Mouse (Mus musculus) spleen, adult 18-20 months (tissue): ENCODE data around the gene Olfr1222.
"Not testable (repeated sequence)": the region's sequence is repeated elsewhere in the genome, so short reads cannot be mapped to it uniquely, and the experiment has no call there.

Experiments
- DNase-seq, 2 experiments: peaks; one replicate each; pipeline ENCODE4 v3.0.0; 2022; ENCODE audit warnings: mixed read lengths in 2 of 2

The Olfr1222 gene

DNA sequence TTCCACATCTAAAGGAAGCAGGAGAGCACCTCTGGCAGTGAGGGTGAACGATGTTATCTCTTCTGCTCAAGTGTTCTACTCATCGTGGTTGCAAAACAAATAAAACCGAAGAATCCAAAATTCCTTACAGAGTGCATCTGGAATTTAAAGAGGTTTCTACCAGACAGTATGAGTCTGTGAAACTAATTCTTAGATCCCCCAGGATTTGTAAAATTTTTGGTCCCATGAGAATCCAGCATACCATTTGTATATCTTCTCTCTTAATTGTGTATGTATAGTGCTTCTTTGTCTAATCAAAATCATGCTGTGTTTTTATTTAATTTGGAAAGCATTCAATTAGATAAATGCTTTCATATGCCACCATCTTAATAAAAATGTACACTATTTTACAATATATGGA is at the start of gene Olfr1222:
Olfr1222 (minus strand) TSS at position 101 of the 400 bp plus-strand sequence.
- DNase-seq, result no peak

GRCm38 (mm10) chr2:89174569-89174968 is 41.7 kb upstream of the Olfr1222 start, which contains the start of gene Olfr1225:
Gene Olfr1225, minus strand, starts transcription at chr2:89174669.
- DNase-seq, result no peak

- DNase-seq, result not testable (repeated sequence)
These were observed 31.9 kb upstream of the Olfr1222 start for GRCm38 (mm10) chr2:89164711-89165110.

DNA sequence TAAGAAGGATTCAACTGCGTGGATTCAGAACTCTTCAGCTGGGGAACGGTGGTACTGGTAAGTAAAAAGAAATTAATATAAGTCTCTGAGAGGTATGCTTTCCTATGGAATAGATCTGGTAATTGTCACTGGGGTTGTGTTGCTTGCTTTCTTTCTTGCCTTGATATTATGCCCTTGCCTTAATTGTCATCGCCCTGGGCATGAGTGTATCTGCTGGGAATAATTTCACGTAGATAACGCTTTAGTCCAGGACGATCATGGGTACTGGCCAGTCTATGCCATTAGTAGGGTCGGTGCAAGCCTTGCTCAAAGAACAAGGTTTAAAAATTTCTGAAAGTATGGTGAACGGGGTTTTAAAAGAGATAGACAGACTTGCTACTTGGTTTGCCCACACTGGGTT is 31.1 kb upstream of the Olfr1222 start, which contains the start of gene Olfr1224-ps1:
Olfr1224-ps1 (minus strand) TSS at position 101 of the 400 bp plus-strand sequence.
- DNase-seq, result not testable (repeated sequence)

- no peak for DNase-seq
These were observed 18.6 kb upstream of the Olfr1222 start, which contains the start of gene Olfr1223 for GRCm38 (mm10) chr2:89151460-89151859. Gene Olfr1223, minus strand, starts transcription at chr2:89151560.

DNA sequence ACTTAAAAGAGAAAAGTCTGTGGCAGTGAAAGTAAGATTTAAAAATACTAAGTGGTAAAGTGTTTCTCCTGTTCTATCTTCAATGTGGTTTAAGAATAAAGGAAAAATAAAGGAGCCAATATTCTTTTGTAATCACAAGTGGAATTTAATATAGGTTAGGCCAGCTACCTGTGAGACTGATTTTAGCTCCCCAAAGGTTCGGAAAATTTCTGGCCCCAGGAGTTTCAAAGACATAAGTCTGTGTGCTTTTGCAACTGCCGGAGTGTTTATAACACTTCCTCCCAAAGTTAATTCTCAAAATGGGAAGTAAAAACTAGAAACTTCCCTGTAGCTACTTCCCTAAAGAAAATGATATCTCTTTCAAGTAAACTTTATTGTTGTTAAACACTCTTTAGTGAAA is 15.7 kb downstream of the Olfr1222 start, which contains the start of gene Olfr1221:
Olfr1221 (minus strand) TSS at position 101 of the 400 bp plus-strand sequence.
- DNase-seq, result no peak

GRCm38 (mm10) chr2:89106735-89107134 is 26.1 kb downstream of the Olfr1222 start, which contains the start of gene Olfr1220:
Gene Olfr1220, minus strand, starts transcription at chr2:89106835.
- no peak for DNase-seq

GRCm38 (mm10) chr2:89105651-89106050 is 27.2 kb downstream of the Olfr1222 start:
- DNase-seq, result no peak

DNA sequence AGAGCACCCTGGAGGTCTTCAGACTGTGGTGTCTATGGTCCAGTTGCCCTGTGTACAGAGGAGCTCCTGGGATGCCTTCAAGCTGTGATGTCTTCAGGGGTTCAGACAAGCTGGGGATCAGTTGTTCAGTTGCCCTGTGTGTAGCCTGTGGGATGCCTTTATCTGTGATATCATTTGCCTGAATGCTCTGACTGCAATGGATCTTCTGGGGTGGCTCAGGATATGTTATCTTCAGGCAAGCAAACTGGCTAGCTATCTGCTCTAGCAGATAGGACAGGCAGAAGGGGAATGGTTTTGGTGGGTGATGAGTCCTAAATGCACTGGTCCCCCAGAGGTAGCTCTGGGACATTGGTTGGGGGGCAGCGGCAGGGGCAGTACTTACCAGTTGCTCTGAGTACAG is 39.0 kb downstream of the Olfr1222 start:
- DNase-seq, result no peak

DNA sequence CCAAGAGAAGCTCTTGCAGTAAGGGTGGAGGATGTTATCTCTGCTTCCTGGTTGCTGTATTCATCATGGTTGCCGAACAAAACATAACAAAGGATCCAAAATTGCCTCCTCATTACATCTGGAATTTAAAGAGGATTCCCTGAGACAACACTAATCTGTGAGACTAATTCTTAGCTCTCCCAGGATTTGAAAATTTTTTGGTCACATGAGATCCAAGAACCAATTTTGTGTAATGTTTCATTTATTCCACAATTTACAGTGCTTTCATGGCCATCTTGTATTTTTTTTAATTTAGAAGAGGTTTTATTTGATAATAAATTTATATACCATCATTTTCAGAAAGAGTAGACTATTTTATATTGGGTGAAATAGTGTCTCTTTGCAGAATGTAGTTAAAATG is 49.4 kb downstream of the Olfr1222 start, which contains the start of gene Olfr1219:
Olfr1219 (minus strand) TSS at position 101 of the 400 bp plus-strand sequence.
- DNase-seq, result no peak

DNA sequence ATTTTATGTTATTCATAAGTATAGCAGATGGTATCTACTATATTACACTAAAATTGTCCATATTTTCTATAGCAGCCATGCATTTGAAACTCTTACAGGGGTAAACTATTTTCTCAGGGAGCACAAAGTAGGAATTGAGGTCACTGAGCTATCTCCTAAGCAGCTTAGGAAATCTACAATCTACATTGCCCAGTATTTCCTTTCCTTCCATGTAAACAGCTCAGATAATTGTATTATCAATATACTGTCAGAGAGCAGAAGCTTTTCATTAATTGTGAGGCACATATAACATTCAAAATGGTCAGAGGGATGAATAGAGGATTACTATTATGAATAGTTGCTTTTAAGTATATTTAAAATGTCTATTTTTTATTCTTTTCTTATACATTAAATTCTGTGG is 51.4 kb downstream of the Olfr1222 start:
- no peak for DNase-seq
